Mouse (Mus musculus) lung, embryonic 16.5 days (tissue): Measurements from ENCODE around the gene Pamr1. TPM values are rescaled to one million over a fixed set of nuclear protein-coding genes. Genes with fewer than 3 reads are reported as not detected.

Source experiments
- ATAC-seq: fragments of 200-750 bp; cut with Nextera tagmentation; 2 replicates; pipeline ENCODE4 v1.8.0; 2017; ENCODE audit warnings: low read depth, mild to moderate bottlenecking, moderate library complexity
- H3K27ac ChIP-seq: fragments of 300-500 bp; sonication (generic); 2 replicates; pipeline ENCODE4 v1.5.1; 2014; ENCODE audit warnings: mild to moderate bottlenecking, control low read depth, low read length
- H3K27me3 ChIP-seq: fragments of 300-500 bp; sonication (generic); 2 replicates; pipeline ENCODE4 v1.6.1; 2014; ENCODE audit warnings: low read depth, low read length, mixed read lengths; ENCODE audit not compliant: control insufficient read depth, insufficient read depth
- H3K36me3 ChIP-seq: fragments of 300-500 bp; sonication (generic); 2 replicates; pipeline ENCODE4 v1.6.1; 2014; ENCODE audit warnings: low read length; ENCODE audit not compliant: control insufficient read depth, insufficient read depth
- H3K4me1 ChIP-seq: fragments of 300-500 bp; sonication (generic); replicated peaks from 2 replicates; pipeline ENCODE4 v1.6.1; 2014; ENCODE audit warnings: low read length, mixed read lengths; ENCODE audit not compliant: control insufficient read depth, insufficient read depth
- H3K4me2 ChIP-seq: fragments of 300-500 bp; sonication (generic); 2 replicates; pipeline ENCODE4 v1.6.1; 2014; ENCODE audit warnings: low read depth, low read length, control low read depth
- H3K4me3 ChIP-seq: fragments of 300-500 bp; sonication (generic); 2 replicates; pipeline ENCODE4 v1.5.1; 2014; ENCODE audit warnings: mild to moderate bottlenecking, low read length, control low read depth
- H3K9ac ChIP-seq: fragments of 300-500 bp; sonication (generic); 2 replicates; pipeline ENCODE4 v1.6.1; 2014; ENCODE audit warnings: low read length, control low read depth
- H3K9me3 ChIP-seq: fragments of 300-500 bp; sonication (generic); 2 replicates; pipeline ENCODE4 v1.6.1; 2016; ENCODE audit warnings: low read length; ENCODE audit not compliant: control insufficient read depth
- WGBS: fragments of 180-500 bp; shearing (Covaris S2); extraction: QIAGEN DNeasy Blood & Tissue Kit; methylation state at CpG from one replicate; pipeline ENCODE4 v1.1.7; 2014; 5-methylcytosine and 5-hydroxymethylcytosine counted together
- polyA plus RNA-seq: library from polyadenylated mRNA; unstranded; fragments of >200 nt; fragmentation: Nextera tagmentation; extraction: Ambion mirVana; gene quantifications from 2 replicates; pipeline ENCODE4 v1.2.1, GENCODE M21; 2015

The Pamr1 gene
- polyA plus RNA-seq, 1 experiment from 2014 or later = 19.5 TPM

DNA sequence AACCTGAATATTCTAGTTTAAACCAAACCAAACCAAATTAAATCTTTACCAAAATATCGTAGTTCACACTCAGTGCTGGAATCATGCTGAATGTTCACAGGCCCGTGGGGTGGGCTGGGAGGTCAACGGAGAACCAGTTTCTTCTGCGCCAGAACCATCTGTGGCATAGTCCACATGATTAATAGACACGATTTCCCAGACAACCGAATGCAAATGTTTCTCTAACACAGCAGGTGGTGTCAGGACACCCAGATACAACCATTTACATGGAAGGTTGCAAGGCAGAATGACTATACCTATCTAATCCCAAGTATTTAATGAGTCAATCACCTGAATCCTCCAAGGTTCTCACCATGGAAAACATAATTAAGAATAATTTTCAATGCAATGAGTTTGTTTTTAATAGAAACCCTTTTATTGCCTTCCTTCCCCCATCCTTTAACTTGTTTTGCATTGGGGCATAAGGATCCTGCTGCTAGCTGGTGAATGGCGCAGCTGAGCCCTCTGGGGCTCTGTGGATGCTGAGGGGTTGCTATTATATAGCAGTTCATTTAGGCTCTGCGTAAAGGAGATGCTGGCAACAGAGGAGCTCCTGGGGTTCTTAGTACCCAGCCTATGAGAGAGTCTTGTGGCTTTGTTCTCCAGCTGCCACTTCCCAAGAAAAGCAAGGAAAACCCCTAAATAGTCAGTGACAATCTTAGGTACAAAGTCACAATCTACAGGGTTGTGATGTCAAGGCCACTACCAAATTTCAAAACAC is 106.3 kb downstream of the Pamr1 start:
- 65% methylated on average over 8 of the region's 8 CpGs for WGBS
- Histone ChIP-seq H3K9me3 (no peaks in the 10 kb centered on the region), H3K27ac (no peak overlapping the region), H3K4me3 (no peak overlapping the region), H3K27me3 (peaks cover 35% of the 10 kb centered on the region), H3K36me3 (no peaks in the 10 kb centered on the region), H3K9ac (no peak overlapping the region), H3K4me2 (no peak overlapping the region), H3K4me1 (peaks cover 8% of the 10 kb centered on the region)
- ATAC-seq = no peak

DNA sequence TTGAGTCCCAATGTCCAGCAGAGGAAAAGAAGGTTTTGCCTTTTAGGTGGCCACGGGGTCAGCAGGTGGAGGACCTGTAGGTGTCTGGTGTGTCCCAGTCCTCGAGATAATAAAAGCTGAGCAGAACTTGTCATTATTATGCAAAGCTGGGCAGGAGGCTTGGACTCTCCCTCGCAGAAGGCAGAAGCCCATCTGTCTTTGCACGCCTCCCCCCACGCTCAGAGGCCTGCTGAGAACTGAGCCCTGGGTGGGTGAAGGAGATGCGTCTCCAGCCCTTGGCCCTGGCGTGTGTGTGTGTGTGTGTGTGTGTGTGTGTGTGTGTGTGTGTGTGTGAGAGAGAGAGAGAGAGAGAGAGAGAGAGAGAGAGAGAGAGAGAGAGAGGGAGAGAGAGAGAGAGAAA is 107.9 kb downstream of the Pamr1 start:
- WGBS = 19% methylated on average over 7 of the region's 7 CpGs
- Histone ChIP-seq H3K4me1 (peaks cover 10% of the 10 kb centered on the region), H3K9ac (no peak overlapping the region), H3K4me2 (no peak overlapping the region), H3K27ac (no peak overlapping the region), H3K9me3 (no peaks in the 10 kb centered on the region), H3K4me3 (no peak overlapping the region), H3K36me3 (no peaks in the 10 kb centered on the region), H3K27me3 (peaks cover 40% of the 10 kb centered on the region)
- ATAC-seq = no peak

DNA sequence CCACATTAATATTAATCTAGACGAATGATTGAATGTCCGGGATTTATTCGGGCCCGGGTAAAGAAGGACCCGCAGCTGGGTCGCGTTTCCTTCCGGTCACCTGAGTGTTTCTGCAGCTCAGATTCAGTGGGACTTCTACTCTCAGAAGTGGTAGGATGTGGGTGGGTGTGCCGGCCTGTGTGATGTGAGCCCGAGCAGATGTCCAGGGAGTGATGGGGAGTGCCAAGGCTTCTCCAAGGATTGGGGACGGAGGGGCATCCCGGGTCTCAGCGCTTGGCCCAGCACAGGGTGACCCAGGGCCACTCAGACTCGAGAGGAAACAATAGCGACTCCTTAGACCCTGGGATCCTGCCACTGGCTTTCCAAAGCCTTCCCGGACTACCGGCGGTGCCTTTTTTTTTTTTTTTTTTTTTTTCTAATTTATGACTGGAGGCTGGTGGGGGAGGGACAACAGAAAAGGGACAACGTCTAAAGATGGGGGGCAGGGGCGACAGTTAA is 108.4 kb downstream of the Pamr1 start, which contains the start of gene Slc1a2:
TSS of gene Slc1a2 (plus strand) at position 497 of the 498 bp plus-strand sequence.
- Histone ChIP-seq H3K4me3 (peak within 1 kb of the TSS; percentile 69), H3K9ac (peak within 1 kb of the TSS; percentile 66), H3K27me3 (peaks cover 40% of the 10 kb centered on the region), H3K36me3 (no peaks in the 10 kb centered on the region), H3K4me1 (peaks cover 12% of the 10 kb centered on the region), H3K9me3 (no peaks in the 10 kb centered on the region), H3K27ac (no peak within 1 kb of the TSS), H3K4me2 (peak within 1 kb of the TSS; percentile 99)
- peak; percentile 41; the same call in 1 of the 2 replicates for ATAC-seq
- WGBS = under 1% methylated on average over 20 of the region's 20 CpGs

DNA sequence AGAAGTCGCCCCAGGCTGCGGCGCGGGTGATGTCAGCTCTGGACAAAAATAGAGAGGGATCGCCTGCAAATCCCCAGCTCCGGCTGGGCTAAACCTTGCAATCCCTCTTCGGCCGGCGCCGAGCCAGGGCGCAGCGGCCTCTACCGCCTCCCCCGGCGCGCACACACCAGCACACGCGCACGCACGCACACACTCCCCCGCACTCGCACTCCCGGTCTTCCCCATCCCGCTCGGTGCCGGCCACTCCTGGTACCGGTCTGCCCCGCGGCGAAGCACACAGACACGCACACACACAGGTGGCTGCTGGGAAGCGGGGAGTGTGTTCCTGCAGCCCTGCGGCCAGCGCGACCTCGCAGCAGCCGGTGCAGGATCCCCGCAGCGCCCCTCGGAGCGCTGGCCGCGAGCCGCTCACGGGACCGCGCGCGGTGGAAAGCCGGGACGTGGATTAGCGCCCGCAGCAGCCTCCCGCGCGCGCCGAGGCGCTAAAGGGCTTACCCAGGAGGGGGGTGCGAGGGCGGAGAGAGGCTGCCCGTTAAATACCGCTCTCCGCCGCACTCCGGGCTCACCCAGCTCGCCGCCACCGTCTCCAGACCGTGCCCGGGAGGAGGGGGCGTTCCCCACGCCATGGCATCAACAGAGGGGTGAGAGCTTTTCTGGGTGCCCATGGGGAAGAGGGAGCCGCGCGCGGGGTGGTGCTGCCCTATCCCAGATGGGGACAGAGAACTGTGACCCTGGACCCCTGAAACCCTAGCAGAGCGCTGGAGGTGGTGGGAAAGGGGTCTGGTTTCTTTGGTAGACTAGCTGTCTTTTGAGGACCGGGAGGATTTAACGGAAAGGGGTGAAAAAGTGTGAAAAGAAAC is 109.1 kb downstream of the Pamr1 start:
- peak overlapping the region; percentile 99 for H3K4me2 ChIP-seq
- peak; percentile 80 for ATAC-seq
- H3K27me3 ChIP-seq = peaks cover 40% of the 10 kb centered on the region

DNA sequence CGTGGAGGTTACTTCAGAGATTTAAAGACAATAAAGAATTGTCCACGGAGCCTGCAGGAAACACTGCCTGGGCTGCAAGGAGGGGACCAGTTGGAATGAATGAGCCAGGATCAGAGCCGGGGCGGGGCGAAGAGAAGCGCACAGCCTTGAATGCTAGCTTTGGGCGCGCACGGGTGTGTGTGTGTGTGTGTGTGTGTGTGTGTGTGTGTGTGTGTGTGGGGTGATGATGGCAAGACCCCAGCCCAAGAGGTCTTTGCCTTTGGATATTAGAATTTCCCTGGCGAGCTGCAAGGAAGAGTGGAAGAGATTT is 109.7 kb downstream of the Pamr1 start:
- H3K36me3 ChIP-seq = no peaks in the 10 kb centered on the region
- peak overlapping the region; percentile 99 for H3K4me2 ChIP-seq
- 0% methylated on average over 10 of the region's 10 CpGs for WGBS
- H3K9ac ChIP-seq = no peak overlapping the region
- H3K27ac ChIP-seq = no peak overlapping the region
- peaks cover 40% of the 10 kb centered on the region for H3K27me3 ChIP-seq
- H3K4me3 ChIP-seq = peak overlapping the region; percentile 69
- H3K9me3 ChIP-seq = no peaks in the 10 kb centered on the region
- H3K4me1 ChIP-seq = peaks cover 16% of the 10 kb centered on the region
- no peak for ATAC-seq

More for the DNA sequence above, 109.1 kb downstream of the Pamr1 start:
- no peak overlapping the region for H3K27ac ChIP-seq
- peaks cover 16% of the 10 kb centered on the region for H3K4me1 ChIP-seq
- H3K36me3 ChIP-seq = no peaks in the 10 kb centered on the region
- WGBS = under 1% methylated on average over 80 of the region's 80 CpGs
- peak overlapping the region; percentile 66 for H3K9ac ChIP-seq
- peak overlapping the region; percentile 69 for H3K4me3 ChIP-seq
- H3K9me3 ChIP-seq = no peaks in the 10 kb centered on the region

DNA sequence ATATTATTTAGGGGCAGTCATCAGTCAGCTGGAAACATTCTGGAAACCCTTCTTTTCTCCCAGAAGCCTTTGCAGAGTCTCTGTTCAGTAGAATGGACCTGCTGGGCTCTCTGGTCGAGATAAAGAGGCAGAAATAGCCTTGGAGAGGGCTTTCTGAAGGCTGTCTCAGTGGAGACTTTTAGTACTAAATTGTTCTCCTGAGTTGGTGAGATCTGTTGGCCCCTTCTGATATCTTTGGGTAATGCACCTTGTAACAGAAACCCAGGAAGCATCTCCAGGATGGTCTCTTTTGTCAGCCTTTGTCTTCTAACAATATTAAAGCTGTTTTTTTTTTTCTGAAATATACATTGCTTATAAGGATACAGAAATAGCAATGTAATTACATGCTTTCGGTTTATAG is 111.2 kb downstream of the Pamr1 start:
- Histone ChIP-seq H3K4me3 (no peak overlapping the region), H3K4me1 (peaks cover 16% of the 10 kb centered on the region), H3K9me3 (no peaks in the 10 kb centered on the region), H3K4me2 (no peak overlapping the region), H3K27ac (no peak overlapping the region), H3K9ac (no peak overlapping the region), H3K36me3 (no peaks in the 10 kb centered on the region), H3K27me3 (peaks cover 40% of the 10 kb centered on the region)
- 55% methylated on average over 2 of the region's 2 CpGs for WGBS
- no peak for ATAC-seq

DNA sequence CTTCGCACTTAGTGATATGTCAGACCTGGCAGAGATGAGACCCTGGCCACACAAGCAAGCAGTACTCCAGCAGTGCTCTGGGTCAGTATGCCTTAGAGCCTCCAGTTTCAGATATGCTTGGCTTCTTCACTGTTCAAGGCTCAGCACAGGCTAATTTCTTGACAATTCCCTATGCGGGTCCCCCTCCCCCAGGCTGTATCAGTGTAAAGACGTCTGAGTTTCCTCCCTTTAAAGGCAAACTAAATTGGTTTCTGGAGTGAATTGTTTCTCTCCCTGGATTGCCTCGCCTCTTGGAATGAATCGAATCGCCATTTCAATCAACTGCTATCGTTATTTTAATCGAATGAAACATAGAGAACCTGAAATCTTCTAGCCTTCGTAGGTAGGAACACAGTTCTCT is 113.1 kb downstream of the Pamr1 start:
- no peaks in the 10 kb centered on the region for H3K9me3 ChIP-seq
- H3K27me3 ChIP-seq = peaks cover 30% of the 10 kb centered on the region
- H3K4me1 ChIP-seq = peaks cover 16% of the 10 kb centered on the region
- H3K36me3 ChIP-seq = no peaks in the 10 kb centered on the region
- no peak overlapping the region; the same call in 1 of the 2 replicates for H3K4me2 ChIP-seq
- WGBS = 60% methylated on average over 9 of the region's 9 CpGs
- H3K9ac ChIP-seq = no peak overlapping the region
- no peak for ATAC-seq
- no peak overlapping the region for H3K4me3 ChIP-seq
- H3K27ac ChIP-seq = peak overlapping the region; percentile 13; the same call in 1 of the 2 replicates

DNA sequence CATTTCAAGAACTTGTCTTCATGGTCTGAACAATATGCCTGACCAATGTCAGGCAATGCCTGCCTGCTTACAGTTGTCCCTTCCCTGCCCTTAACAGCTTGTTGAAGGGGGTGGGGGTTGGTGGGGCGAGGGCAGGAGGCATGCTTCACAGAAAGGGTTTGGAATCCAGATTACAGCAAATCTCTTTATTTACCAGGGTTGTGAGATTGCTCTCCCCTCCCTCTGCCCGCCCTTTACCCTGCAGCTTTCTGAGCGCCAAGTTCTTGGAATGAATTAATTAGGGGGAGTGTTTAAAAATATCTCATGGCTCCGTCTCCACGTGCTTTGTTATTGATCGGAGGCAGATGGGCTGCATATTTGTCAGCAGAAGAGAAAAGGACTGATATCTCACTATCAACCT is 113.5 kb downstream of the Pamr1 start:
- H3K9ac ChIP-seq = no peak overlapping the region
- H3K27me3 ChIP-seq = peaks cover 30% of the 10 kb centered on the region
- H3K9me3 ChIP-seq = no peaks in the 10 kb centered on the region
- H3K4me2 ChIP-seq = peak overlapping the region; percentile 22; the same call in 1 of the 2 replicates
- peak overlapping the region; percentile 13; the same call in 1 of the 2 replicates for H3K27ac ChIP-seq
- WGBS = 28% methylated on average over 6 of the region's 6 CpGs
- no peaks in the 10 kb centered on the region for H3K36me3 ChIP-seq
- peaks cover 13% of the 10 kb centered on the region for H3K4me1 ChIP-seq
- ATAC-seq = peak; percentile 44
- no peak overlapping the region for H3K4me3 ChIP-seq

DNA sequence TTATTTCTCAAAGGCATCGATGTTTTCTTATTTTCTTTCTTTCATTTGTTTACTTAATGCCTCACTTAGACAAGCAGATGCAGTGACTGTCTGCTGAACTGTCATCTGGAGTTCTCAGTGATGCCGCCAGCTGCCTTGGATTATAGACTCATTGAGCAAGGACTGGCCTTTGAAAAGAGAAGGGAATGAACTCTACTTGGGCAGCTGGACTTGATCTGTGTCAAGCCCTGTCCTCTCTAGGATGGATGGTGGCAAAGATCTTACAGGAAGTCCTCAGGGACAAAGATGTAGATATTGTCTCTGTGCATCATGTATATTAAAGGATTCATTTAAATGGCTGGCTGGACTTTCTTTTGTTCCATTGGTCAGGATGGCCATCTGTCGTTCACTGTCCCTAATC is 114.1 kb downstream of the Pamr1 start:
- H3K27me3 ChIP-seq = peaks cover 26% of the 10 kb centered on the region
- no peak overlapping the region for H3K9ac ChIP-seq
- H3K4me3 ChIP-seq = no peak overlapping the region
- H3K36me3 ChIP-seq = no peaks in the 10 kb centered on the region
- peak; percentile 84 for ATAC-seq
- H3K4me2 ChIP-seq = no peak overlapping the region
- WGBS = 39% methylated on average over 3 of the region's 3 CpGs
- no peak overlapping the region for H3K27ac ChIP-seq
- H3K9me3 ChIP-seq = no peaks in the 10 kb centered on the region
- peaks cover 11% of the 10 kb centered on the region for H3K4me1 ChIP-seq
